Mouse (Mus musculus) layer of hippocampus, adult 9-10 months (tissue): ENCODE measurements around the gene Uggt2.
A peak's percentile ranks its signal among the peaks of the same experiment; 100 is the strongest.

ENCODE experiments used
- DNase-seq: peaks from one replicate; pipeline ENCODE4 v3.0.0; 2022; ENCODE audit warnings: low spot score

Uggt2 gene

DNA sequence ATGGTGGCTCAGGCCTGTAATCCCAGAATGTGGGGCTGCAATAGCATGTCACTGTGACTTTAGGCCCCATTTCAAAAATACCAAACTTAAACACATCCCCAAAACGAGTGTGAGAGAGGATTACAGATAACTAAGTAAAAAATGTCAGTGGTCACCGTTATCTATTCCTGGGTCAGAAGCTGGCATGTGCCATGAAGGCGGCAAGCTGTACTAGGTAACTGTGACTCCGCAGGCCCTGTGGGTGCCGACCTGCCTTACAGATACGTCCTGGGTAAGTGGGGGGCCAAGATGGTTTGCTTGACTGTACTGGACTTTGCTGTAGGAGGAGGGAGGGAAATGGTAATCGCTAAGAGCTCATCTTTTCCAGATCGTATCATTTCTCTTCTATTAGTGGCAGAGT, 118.3 kb downstream of the Uggt2 start:
- DNase-seq, result no peak

- no peak for DNase-seq
Measured at GRCm38 (mm10) chr14:118980358-118980757, 118.9 kb downstream of the Uggt2 start.

DNA sequence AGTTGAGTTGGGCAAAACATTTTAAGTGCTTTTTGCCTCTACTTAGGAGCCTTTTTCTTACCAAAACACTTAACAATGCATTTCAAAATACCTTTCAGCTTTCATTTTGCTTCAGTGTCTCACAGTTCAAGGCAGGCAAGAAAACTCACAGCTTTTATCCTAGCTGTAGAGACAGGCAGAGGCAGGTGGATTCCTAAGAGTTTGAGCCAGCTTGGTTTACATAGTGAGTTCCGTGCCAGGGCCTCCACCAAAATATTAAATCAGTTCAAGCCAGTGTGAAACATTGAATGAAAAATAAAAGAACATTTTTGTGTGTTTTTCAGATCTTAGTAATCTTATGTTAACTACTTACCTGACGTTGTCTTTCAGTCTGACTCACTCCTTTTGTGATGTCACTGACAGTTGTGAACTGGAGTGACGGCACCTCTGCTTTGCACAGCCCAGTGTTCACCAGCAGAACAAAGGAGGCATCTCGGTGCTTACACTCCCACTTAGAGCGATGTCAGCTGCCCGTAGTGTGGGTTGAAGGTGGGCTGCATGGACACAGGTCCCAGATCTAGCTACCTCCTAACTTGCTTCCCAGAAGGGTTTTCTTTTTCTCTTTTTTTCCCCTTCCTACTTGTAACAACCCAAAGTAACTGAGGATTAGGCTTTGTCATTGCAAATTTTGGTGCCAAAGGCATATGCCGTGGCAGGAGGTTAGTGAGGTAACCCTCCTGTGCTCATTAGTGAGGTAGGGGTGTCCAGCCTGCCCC, 119.5 kb downstream of the Uggt2 start:
- DNase-seq, result no peak

- DNase-seq, result no peak
Measured at GRCm38 (mm10) chr14:118977136-118977816, 122.0 kb downstream of the Uggt2 start.

DNA sequence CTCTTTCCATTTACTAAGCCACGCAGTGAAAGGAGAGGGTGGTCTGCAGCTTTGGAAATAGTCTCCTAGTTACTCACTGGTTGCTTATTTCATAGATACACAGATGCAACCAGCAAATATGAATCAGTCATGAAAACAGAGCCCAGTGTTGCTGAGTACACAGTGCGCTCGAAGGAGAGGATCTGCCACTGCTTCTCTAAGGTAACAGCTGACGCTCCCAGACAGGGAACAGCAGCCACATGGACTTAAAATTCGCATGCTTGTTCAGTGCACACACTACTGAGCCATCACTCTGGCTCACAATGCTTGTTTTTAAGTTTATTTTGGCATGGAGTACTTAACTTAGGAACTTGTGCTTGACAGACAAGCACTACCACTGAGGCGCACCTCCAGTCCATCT, 127.0 kb downstream of the Uggt2 start:
- no peak for DNase-seq

GRCm38 (mm10) chr14:118967646-118968045, 131.6 kb downstream of the Uggt2 start:
- DNase-seq, result no peak

DNA sequence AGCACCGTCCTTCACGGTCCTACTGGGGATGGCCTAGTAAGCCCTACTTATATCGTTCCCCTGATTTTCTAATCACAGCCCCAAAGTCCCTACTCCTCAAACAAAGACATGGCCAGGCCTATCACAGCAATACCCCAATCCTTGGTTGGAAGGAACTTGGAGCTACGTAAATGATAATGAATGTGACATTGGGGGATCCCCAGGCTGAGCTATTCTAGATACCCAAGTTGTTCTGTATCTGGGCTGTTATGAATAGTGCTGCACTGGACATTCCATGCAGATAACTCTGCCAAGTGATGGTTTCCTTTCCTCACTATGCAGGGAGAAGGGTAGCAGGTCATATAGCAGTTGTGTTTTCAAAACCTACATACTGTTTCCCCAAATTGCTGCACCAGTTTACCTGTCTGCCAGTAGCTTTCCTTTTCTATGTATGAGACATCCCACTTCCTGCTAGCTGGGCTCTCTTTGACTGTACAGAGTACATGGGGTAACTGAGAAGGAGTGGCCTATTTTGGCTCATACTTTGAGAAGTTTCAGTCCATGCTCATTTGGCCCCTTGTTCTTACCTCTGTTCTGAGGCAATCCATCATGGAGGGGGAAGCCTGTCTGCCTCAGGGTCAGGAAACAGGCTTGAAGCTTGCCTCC, 133.8 kb downstream of the Uggt2 start:
- no peak for DNase-seq

- DNase-seq, result no peak
Measured at GRCm38 (mm10) chr14:118958010-118958409, 141.2 kb downstream of the Uggt2 start.

DNA sequence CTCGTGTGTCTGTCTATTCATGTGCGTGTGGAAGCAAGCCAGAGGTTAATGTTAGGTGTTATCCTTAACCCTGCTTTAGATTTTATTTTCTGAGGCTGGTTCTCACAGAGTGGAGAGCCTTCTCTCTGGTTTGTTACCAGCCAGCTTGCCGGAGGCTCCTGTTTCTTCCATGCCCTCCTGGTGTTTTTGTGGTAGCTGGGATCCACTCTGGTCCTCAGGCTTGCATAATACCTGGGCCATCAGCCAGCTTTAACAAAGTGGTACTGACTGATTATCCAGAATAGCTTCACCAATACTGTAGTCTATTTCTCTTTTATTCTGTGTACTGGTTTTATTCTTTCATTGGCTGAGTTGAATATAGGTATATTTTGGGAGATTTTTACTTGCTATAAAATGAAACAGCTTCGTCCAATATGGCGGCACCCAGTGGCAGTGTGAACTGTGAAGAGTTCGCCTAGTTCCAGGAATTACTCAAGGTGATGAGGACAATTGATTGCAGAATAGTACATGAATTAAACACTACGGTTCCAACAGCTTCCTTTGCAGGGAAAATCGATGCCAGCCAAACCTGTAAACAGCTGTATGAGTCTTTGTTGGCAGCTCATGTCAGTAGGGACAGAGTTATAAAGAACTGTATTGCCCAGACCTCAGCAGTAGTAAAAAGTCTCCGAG, 147.2 kb downstream of the Uggt2 start:
- peak; percentile 17 for DNase-seq

GRCm38 (mm10) chr14:118948841-118949240, 150.4 kb downstream of the Uggt2 start:
- no peak for DNase-seq

GRCm38 (mm10) chr14:118944702-118945101, 154.5 kb downstream of the Uggt2 start:
- DNase-seq, result no peak

DNA sequence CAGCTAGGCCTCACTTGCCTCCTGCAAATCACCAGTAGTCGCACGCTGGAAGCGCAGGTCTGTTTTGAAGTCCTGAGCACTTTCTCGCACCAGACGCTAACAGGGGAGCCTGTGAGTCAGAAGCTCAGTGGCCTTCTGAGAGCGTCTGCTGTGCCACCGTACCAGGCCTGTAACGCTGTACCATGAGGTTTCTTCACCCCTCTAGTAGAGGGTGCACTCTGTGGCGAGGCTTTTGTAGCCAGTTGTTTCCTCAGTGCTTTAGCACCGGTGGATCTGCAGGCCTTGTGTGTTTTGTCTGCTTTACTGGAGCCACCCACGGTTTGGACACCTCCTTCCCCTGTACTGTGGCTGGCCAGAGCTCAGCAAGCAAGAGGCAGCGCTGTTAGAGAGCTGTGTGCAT, 157.2 kb downstream of the Uggt2 start:
- DNase-seq, result no peak

DNA sequence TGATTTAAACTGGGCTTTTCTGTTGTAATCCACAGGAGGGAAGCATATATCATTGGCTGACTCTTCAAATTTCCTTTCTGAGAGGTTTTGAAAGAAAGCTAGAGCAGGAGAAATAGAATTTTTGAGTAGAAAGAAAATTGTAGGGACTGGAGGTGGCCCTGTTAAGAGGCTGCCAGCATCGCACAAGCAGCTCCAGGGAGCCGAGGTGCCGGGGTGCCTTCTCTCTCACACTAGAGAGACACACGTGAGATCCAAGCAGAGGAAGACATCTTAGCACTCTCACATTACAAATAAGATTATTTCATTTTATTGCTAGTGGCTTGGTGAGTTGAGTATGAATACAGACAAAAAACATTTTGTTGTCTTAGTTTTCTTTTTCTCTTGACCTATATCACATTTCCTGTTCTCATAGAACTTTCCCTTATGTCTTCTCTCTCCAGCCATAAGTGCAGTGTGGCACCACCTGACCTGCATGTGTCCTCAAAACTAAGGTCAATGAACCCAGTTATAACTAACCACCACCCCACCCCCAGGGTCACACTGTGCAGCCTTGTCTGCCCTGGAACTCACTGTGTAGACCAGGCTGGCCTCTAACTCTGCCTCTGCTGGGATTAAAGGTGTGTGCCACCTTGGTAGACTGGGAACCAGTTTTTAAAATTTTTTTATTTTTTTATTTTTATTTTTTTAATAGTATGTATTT, 158.3 kb downstream of the Uggt2 start:
- DNase-seq, result no peak

GRCm38 (mm10) chr14:118938551-118938950, 160.7 kb downstream of the Uggt2 start:
- DNase-seq, result no peak

- DNase-seq, result peak; percentile 98
Measured at GRCm38 (mm10) chr14:118937533-118938492, 161.4 kb downstream of the Uggt2 start, which contains the start of gene Dnajc3. TSS of gene Dnajc3 (plus strand) at chr14:118937976.

- DNase-seq, result no peak
Measured at GRCm38 (mm10) chr14:118936952-118937351, 162.3 kb downstream of the Uggt2 start.

DNA sequence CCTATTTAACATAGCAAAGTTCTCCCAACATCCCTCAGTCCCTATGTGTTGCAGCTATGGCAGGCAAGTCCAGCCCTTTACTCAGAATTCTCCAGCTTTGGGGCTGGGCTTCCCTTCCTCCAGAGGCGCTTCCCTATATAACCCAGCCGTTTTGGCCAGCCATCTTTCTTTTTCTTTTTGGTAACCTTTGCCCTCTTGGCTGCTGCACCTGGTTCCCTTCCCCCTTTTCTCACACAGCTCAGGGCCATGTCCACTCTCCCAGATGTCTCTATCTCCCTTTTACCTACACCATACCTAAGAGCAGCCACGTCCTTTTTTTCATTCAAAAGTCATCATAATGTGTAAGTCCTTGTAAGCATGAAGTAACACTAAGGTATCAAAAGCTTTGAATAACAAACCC, 163.0 kb downstream of the Uggt2 start:
- no peak for DNase-seq
